Mouse (Mus musculus) urinary bladder, postnatal 25 days (tissue): ENCODE measurements at regions not wholly inside any gene's neighbourhood (a gene's known extent, or its start where the extent isn't known, plus 50 kb on each side); places are given as distances from the start of the nearest gene placed in this dataset.

Experiments
- DNase-seq: peaks from one replicate; pipeline ENCODE4 v3.0.0; 2022; ENCODE audit warnings: low spot score

DNA sequence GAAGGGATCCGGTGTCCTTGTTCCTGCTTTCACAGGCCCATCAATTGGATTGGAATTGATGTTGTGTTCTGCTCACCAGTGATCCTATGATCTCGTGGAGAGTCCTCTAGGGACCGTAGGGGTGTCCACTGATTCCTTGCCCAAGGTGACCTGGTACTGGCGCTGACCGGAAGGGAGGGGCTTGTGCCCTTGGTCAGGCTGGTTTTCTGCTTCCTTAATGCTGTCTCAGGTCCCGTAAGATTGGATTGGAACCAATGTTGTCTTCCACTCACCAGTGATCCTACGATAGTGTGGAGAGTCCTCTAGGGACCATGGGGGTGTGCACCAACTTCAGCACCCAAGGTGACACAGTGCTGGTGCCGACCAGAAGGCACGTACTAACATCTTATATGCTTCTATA, 324.9 kb upstream of the Ptchd4 start:
- no peak for DNase-seq

DNA sequence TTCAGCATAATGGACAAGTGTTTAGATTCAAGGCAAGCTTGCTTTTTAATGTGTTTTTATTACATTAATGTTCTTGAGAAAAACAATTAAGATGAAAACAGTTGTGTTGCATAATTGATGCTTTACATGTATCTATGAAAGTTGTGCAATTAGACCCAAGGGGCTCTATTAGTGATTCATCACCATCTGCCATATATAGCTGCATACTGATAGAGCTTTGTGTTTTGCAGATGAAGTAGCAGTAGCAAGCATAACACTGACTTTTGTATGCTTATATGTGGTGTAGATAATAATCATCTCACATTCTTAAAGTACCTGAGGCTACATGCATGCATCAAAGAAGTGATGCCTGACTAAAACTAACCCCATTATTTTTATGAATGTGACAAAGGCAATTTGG, 307.3 kb upstream of the Ptchd4 start:
- no peak for DNase-seq

DNA sequence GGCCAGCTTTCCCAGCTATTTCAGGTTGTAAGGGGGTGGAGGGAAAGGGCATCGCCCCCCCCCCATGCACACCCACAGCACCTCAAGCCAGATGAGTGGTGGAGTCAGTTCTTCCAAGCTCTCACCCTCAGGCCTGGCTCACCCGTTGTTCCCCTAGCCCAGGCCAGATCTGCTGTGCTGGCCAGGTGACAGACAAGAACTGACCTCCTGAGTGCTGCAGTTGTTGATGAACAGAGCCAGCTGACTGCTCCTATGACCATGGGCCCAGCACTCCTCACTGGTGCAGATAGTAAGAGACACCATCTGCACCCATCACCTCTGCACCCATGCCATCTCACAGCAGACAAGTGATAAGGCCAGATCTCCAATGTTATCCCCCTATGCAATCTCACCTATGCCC, 291.5 kb upstream of the Ptchd4 start:
- no peak for DNase-seq

DNA sequence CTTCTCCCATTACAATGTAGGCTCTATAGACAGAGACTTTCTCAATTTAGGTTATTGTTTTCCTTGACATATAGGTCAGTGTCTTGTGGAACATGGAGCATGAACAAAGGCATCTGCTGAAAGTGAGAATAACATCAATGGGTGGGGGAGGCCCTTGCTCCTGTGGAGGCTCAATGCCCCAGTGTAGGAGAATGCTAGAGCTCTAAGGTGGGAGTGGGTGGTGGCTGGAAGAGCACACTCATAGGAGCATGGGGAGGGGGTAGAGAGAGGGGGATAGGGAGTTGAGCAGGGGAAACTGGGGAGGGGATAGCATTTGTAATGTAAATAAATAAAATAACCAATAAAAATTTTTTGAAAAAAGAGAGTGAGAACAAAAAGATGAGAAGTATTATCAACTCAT, 288.5 kb upstream of the Ptchd4 start:
- no peak for DNase-seq

DNA sequence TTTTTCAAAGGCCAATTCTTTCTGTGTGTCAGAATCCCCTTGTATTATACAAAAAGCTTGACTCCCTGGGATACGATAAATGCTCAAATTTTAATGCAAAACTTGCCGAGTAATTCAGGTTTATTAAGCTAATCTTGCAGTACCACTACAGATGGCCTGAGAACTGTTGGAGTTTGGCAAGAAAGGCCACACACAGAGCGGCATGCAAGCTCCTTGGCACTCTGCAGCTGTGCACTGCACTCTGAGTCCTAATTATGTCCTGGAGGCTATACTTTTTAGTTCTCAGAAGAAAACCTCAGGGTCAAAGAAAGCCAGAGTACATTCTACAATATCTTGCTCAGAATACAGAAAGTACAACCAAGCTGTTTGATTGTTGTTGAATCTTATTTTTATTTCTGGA, 286.3 kb upstream of the Ptchd4 start:
- DNase-seq: no peak

DNA sequence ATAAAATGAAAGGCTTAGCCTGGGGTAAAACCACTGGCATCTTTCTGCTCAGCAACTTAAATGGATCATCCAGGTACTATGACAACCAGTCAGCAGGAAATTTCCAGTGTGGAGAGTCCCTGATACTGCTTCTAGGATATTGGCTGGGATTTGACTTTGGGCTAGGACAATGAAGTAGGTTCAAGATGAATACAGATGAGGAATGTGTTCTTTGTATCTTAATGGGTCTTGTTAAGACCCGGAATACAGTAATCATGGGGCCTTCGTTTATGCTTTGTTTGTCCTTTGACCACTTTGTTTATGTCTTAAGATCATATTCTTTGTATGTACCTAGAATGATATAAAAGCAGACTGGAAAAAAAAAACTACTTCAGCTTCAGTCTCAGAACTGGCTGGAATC, 278.7 kb upstream of the Ptchd4 start:
- no peak for DNase-seq

DNA sequence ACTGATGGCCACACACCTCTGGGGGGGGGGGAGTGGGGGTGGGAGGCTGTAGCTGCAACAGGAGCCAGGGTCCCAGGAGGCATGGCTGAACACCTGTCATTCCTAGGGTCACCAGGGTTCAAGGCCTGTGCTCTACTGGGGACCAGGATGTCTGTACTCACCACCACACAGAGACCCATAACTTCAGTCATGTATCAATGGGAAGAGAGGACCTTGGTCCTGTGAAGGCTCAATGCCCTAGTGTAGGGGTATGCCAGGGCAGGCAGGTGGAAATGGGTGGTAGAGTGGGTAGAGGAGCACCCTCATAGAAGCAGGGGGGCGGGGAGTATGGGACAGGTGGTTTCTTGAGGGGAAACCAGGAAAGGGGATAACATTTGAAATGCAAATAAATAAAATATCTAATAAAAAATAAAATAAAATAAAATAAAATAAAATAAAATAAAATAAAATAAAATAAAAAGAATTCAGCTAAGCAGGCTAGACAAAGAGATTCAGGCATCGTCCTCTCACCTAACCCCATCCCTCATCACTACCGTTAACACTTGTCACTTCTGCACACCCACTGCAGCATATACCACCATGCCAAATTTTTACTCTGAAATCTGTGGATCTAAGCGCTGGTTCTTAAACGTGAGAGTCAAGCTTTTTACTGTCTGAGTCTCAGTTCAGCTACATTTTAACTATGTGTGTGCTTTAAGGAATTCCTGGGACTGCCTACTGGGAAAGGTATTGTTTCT, 265.8 kb upstream of the Ptchd4 start:
- no peak for DNase-seq

DNA sequence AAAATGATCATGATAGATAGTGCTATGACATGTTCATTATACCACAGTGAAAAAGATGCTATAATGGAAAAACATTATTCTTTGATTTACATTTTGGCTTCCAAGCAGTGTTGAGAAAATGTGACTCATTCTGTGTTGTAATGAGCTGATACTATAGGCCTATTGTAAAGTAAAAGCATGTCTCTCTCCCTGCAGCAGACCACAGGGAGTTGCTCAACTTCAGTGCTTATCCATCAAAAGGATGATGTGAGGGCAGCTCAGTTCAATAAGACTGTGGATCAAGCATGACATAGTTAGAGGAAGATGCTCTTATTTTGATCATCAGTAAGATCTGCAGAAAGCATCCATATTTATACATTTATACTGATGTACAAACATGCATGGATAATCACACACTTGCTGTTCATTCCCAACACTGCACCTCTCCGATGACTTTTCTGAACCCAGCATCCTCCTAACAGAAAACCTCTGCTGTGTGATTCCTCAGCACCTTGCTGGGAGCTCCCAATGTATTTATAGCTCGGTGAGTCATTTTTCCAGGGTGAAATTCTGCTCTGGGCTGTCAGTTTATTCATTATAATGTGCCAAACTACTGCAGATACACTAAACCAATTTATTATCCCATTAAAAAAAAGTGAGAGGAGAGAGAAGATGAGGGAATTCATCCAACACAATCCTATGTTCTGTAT, 224.8 kb upstream of the Ptchd4 start:
- DNase-seq: no peak

DNA sequence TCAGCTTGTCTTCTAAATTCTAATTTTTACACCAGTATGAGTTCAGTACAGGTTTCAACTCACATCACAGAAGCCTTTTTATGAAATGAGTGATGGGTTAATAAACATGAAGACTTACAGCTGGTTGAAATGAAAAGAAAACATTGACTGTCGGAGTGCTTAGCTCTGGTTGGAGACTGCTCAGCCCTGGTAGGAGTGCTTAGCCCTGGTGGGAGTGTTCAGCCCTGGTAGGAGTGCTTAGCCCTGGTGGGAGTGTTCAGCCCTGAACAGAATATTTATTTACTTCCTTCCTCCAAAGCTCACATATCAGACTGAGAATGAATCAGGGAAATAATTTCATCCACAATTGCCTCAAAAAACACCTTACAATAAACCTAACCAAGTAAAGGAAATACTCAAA, 202.1 kb upstream of the Ptchd4 start:
- DNase-seq: no peak

DNA sequence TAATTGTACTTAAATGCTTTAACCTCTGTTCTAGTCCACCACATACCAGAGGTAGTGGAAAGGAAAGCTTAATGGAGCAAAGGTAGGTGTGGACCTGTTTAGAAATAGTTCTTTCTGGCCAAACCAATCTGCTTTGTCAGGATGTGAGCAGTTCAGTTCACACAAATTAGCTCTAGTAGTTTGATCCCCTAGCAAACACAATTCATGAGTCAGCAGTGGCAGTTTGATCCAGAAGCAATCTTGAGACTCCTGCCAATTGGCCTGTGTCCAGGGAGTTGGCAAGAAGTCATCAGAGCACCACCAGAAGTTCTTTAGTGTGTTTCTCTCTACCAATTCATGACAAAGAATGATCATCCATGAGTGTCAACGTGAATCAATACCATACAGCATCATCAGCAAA, 195.0 kb upstream of the Ptchd4 start:
- DNase-seq: no peak

DNA sequence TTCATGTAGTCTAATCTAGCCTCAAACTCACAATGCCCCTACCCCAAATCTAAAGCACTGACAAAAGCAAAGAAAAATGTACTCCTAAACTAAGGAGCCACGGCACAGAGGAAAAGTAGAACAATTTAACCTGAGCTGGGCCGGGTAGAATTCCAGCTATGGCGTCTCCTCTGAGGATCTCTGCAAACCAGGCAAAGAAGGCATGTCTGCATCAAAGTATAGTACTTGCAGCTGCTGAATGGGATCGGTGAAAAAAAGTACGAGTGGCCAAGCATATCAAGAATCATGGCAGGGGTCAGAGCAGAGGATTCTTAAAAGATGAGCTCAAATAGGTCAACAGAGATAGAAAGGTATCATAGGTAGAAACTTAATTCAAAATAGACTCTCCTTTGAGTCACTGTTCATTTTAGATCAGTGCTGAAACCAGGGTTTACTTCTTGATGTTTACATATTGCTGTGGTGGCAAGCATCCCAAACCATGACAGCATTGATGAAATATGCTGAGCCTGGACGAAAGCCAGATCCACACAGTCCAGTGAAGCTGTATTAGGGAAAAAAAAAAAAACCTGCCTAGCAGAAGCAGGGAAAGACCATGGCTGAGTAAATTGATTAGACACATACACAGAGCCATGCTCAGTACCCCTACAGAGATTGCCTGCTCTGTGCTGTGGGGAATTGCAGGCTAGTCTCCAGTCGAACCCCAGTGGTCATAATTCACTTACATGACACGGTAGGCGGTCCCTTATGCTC, 189.1 kb upstream of the Ptchd4 start:
- DNase-seq: peak; percentile 4

DNA sequence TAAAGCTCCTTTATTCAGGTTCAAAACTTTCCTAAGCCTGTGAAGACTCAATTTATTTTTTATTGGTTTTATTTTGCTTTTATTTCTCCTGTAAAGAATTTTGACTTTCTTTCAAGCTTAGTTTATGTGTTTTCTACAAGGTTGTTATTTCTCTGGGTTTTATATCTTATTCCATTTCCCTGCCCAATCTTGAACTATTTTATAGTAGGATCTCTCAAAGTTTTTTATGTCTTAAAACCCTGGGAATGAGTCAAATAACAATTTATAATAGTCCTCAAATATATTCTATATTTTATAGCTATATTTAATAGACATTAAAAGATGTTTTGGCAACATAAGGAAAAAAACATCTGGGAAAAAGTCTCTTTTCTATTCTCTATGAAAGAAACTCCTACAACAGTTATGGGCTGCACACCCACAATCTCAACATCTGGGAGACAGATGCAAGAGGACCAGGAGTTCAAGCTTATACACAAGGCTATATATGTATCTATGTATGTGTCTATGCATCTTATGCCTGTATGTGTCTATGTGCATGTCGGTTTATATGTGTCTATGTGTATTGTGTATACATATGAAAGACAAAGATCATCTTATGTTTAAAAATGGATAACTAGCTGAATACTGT, 146.2 kb upstream of the Ptchd4 start:
- DNase-seq: no peak

DNA sequence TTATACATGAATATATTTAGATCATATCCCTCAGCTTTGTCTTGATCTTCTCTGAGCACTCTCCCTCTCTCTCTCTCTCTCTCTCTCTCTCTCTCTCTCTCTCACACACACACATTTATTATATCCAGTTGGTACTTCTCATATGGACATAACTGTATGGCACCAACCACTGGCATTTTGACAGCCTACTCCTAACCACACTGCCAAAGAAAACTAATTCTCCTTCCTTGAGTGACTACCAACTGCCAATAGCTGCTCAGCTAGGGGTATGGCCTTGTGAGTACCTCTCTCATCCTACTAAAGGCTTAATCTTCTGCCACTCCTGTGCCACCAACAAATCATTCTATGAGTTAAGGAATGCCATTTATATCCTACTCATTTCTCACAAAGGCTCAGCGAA, 127.2 kb upstream of the Ptchd4 start:
- no peak for DNase-seq

DNA sequence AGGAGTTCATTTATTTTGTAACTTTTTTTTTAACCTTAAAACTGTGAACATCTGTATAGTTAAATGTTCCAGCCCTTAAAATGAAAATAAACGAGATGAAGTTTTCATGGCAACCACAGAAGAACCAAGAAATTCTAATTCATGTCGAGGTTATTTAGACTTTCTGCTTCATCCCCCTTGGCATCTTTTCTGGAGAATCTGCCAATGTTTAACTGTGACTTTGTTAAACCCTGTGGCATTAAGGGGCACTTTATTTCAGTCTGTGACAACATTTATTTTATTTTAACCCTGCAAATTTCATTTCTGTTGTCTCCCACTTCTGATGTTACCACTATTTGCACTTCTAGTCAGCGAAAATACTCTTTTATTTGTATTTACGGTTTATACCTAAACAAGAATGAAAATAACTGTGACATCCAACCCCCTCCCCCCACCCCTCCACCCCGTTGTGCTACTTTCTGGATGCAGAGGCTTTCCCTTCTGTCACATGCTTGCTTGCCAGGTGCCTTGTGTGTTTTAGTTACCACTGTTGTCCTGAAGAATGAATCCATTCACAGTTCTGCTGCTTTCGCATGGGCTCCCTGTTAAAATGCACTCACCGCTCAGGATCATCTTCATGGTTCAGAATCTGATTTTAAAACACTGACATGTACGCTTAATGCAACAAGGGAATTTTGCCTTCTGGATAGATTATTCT, 125.4 kb upstream of the Ptchd4 start:
- DNase-seq: no peak
